Mouse (Mus musculus): Measurements from ENCODE around the gene Sowahc.

Gene Sowahc

DNA sequence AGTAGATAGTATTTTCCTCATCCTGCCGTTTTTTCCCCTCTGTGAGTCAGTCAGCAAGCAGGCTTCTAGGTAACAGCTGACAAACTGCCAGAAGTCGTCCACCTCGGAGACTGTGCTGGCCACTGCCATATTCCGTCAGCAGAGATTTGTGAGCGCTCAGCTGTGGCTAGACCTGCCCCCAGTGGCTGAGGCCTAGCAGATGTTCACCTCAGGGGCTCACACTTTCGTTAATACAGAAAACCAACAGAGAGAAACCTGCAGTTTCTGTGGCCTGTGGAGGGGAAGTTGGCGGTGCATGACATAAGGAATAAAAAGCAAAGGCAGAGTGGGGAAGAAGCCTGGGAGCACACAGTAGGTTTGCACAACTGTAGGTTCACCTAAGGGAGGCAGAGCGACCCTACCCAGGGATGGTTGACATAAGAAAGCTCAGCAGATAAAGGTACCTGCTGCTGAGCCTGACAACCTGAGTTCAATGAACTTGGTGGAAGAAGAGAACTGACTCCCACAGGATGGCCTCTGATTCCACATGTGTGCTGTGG is 31.9 kb downstream of the Sowahc start:
- no peak for DNase-seq (ENCODE audit: low read depth, low spot score)

DNA sequence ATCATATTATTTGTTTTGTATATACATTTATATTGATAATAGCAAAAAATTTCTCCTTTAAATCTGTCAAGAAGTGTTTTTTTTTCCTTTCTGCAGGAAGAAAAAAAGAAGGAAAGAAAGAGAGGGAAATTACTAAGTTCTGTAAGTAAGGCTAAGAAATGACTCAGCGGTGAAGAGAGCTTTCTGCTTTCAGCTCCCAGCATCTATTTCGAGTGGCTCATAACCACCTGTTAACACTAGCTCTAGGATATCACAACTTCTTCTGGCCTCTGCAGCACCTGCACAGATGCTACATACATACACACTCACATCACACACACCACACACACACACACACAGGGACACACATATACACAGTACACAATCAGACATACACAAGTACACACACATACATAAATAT is 34.8 kb downstream of the Sowahc start:
- no peak for DNase-seq (ENCODE audit: low read depth, low spot score)

DNA sequence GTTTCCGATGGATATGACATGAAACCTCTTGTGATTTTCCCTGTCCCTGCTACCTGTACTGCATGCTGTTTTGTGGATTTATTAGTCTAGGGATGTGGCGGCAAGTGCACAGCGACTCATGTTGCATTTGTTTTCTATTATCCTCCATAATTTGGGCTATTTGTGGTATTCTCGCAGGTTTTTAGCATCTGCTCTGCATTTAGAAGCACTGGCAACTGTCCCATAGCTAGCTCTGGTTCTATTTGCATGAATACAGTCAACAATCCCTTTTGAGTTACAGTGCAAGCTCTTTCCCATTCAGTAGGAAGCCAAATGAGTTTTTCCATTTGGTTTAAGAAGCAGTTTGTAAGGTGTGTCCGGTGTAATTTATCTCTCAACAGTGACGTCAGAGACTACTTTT is 37.8 kb downstream of the Sowahc start:
- no peak for DNase-seq (ENCODE audit: low read depth, low spot score)

DNA sequence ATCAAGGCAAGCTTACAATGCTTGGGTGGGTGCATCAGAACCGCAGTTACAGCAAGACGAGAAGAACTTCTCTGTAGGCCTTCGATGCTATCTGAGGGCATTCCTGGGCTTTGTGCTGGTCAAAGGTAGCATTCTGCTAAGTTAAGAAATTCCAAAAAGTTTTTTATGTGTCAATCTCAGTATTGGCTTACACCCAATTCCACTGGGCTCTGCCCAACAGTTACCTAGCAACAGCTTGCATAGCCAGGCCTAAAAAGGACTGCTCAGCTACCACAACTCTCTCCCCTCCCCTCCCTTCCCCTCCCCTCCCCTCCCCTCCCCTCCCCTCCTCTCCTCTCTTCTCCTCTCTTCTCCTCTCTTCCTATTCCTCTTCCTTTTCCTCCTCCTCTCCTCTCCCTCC is 39.9 kb downstream of the Sowahc start:
- DNase-seq (ENCODE audit: low read depth, low spot score), result no peak

GRCm38 (mm10) chr10:59262021-59262420 is 40.3 kb downstream of the Sowahc start:
- no peak for DNase-seq (ENCODE audit: low read depth, low spot score)

GRCm38 (mm10) chr10:59262979-59263378 is 41.2 kb downstream of the Sowahc start:
- DNase-seq (ENCODE audit: low read depth, low spot score), result no peak

- no peak for DNase-seq (ENCODE audit: low read depth, low spot score)
These were observed 43.3 kb downstream of the Sowahc start for GRCm38 (mm10) chr10:59265067-59265466.

- DNase-seq (ENCODE audit: low read depth, low spot score), result no peak
These were observed 43.9 kb downstream of the Sowahc start for GRCm38 (mm10) chr10:59265674-59266073.

GRCm38 (mm10) chr10:59266097-59266496 is 44.3 kb downstream of the Sowahc start:
- DNase-seq (ENCODE audit: low read depth, low spot score), result no peak

GRCm38 (mm10) chr10:59267275-59267674 is 45.5 kb downstream of the Sowahc start:
- no peak for DNase-seq (ENCODE audit: low read depth, low spot score)

GRCm38 (mm10) chr10:59268109-59268508 is 46.4 kb downstream of the Sowahc start:
- no peak for DNase-seq (ENCODE audit: low read depth, low spot score)

- no peak for DNase-seq (ENCODE audit: low read depth, low spot score)
These were observed 47.0 kb downstream of the Sowahc start for GRCm38 (mm10) chr10:59268754-59269153.

DNA sequence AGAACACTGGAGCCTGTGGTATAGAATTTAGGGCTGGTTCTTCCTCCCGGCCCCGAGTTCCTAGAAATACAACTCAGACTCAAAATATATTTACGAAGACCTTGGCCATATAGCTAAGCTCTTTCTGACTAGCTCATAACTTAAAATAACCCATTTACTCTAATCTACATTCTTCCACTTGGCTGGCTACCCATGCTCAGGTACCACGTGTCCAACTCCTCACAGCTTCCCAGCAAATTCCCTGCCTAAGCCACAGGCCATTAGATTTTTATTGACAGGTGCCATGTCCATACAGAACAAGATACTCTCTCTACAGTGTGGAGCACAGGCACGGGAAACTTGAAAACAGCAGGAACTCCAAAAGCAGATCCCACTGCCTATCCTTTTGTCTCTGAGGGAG is 54.0 kb downstream of the Sowahc start:
- no peak for DNase-seq (ENCODE audit: low read depth, low spot score)
